Mouse (Mus musculus) kidney, adult 2 months (tissue): ENCODE data around the gene Tob1. TPM values are rescaled to one million over a fixed set of nuclear protein-coding genes. Genes with fewer than 3 reads are reported as not detected.

Experiments used
- DNase-seq: peaks from one replicate; pipeline ENCODE4 v3.0.0; 2021
- H3K27ac ChIP-seq: fragments of 200-500 bp; 2 replicates; pipeline ENCODE4 v1.5.1; 2012; ENCODE audit warnings: low read depth, low read length, control low read depth, inconsistent platforms; ENCODE audit not compliant: insufficient read depth
- H3K27me3 ChIP-seq: fragments of 200-500 bp; replicated peaks from 2 replicates; pipeline ENCODE4 v1.6.1; 2012; ENCODE audit warnings: mild to moderate bottlenecking, moderate library complexity, low read length, inconsistent platforms; ENCODE audit not compliant: control insufficient read depth, insufficient read depth
- H3K36me3 ChIP-seq: fragments of 200-500 bp; 2 replicates; pipeline ENCODE4 v1.6.1; 2012; ENCODE audit warnings: mild to moderate bottlenecking, moderate library complexity, low read length, inconsistent platforms; ENCODE audit not compliant: control insufficient read depth, insufficient read depth
- H3K4me1 ChIP-seq: fragments of 200-500 bp; 2 replicates; pipeline ENCODE4 v1.6.1; 2011; ENCODE audit warnings: low read length; ENCODE audit not compliant: control insufficient read depth, insufficient read depth
- H3K4me3 ChIP-seq: fragments of 200-500 bp; 2 replicates; pipeline ENCODE4 v1.5.1; 2011; ENCODE audit warnings: mild to moderate bottlenecking, low read depth, low read length, control low read depth; ENCODE audit not compliant: insufficient read depth
- CTCF ChIP-seq: fragments of 200-500 bp; conservative IDR thresholded peaks from 2 replicates; pipeline ENCODE4 v1.5.1; 2011; ENCODE audit warnings: low read depth, mild to moderate bottlenecking, control low read depth, low read length, moderate library complexity, mixed read lengths; ENCODE audit not compliant: insufficient read depth, insufficient read length
- POLR2A ChIP-seq: fragments of 200-500 bp; IDR thresholded peaks from one replicate; pipeline ENCODE4 v1.6.1; 2011; ENCODE audit warnings: low read depth, low read length, control low read depth
- WGBS: fragments of 180-500 bp; shearing (Covaris S2); methylation state at CpG from one replicate; pipeline ENCODE4 v1.1.7; 2018; 5-methylcytosine and 5-hydroxymethylcytosine counted together
- polyA plus RNA-seq: library from polyadenylated mRNA; depleted of rRNA; stranded (reverse); fragments of >200 nt; gene quantifications from 2 replicates; pipeline ENCODE4 v1.2.3, GENCODE M21; 2012; rRNA removed

Tob1 gene
- polyA plus RNA-seq, result 45.0 and 54.8 TPM in 2 replicates

DNA sequence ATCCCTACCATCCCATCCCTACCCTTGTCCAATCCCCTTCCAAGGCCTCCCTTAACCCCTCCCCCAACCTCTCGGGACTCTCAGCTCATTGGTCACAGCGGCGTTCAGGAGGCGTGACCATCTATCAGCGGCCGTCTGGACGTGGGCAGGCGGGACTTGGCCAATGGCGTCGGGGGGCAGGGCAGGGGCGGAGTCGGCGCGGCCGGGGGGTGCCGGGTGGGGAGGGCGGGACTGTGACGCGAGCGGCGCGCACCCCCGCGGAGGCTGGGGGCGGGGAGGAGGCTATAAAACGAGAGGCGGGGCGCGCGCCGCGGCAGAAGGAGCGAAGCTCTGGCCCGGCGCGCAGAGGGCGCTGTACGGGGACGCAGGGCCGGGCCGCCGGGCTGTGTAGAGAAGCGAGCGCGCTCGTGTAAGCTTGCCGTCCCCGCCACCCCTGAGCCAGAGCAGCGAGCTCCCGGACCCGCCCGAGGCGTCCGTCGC lies at the start of gene Tob1:
Gene Tob1, plus strand, starts transcription at position 331 of the 480 bp plus-strand sequence.
- Histone ChIP-seq H3K27ac (peak within 1 kb of the TSS; percentile 99), H3K27me3 (no peaks in the 10 kb centered on the region), H3K36me3 (peaks cover 18% of the 10 kb centered on the region; the same call in 1 of the 2 replicates), H3K4me3 (peak within 1 kb of the TSS; percentile 72), H3K4me1 (peaks cover 5% of the 10 kb centered on the region; the same call in 1 of the 2 replicates)
- TF ChIP-seq CTCF (no peak), POLR2A (peak; percentile 98)
- 2% methylated on average over 52 of the region's 55 CpGs for WGBS
- peak; percentile 100 for DNase-seq

DNA sequence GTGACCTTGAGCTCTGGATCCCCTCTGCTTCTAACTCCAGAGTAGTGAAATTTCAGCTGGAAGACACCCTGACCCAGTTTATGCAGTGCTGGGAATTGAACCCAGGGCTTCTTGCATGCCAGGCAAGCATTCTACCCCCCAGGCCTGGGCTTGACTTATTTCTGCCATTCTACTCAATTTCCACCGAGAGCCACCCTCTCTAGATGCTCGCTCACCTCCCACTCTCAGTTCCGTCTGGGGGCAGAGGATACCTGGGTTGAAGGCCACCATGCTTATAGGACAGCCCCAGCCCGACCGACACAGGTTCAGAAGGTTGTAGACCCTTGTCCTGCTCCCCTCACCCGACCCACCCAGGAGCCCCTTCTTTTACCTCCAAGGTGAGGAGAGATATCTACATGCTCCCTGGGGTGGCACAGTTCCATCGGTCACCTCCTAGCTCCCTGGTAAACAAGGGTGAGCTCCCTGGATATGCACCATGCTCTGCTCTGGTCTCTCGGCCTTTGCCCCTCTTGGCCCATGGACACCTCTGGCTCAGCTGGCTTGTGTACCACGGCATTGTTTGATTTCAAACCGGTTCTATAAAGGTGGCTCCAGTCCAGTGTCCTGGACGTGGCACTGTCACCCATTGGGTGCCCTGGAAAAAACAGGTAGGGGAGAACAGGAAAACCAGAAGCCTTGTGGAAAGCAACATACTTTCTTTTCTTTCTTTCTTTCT lies 49.2 kb upstream of the Tob1 start:
- WGBS, result 59% methylated on average over 11 of the region's 11 CpGs
- Histone ChIP-seq H3K4me1 (peaks cover 44% of the 10 kb centered on the region), H3K27me3 (no peaks in the 10 kb centered on the region), H3K27ac (peak overlapping the region; percentile 99), H3K36me3 (no peaks in the 10 kb centered on the region), H3K4me3 (peak overlapping the region; percentile 13; the same call in 1 of the 2 replicates)
- DNase-seq, result peak; percentile 91
- TF ChIP-seq POLR2A (no peak), CTCF (no peak)

DNA sequence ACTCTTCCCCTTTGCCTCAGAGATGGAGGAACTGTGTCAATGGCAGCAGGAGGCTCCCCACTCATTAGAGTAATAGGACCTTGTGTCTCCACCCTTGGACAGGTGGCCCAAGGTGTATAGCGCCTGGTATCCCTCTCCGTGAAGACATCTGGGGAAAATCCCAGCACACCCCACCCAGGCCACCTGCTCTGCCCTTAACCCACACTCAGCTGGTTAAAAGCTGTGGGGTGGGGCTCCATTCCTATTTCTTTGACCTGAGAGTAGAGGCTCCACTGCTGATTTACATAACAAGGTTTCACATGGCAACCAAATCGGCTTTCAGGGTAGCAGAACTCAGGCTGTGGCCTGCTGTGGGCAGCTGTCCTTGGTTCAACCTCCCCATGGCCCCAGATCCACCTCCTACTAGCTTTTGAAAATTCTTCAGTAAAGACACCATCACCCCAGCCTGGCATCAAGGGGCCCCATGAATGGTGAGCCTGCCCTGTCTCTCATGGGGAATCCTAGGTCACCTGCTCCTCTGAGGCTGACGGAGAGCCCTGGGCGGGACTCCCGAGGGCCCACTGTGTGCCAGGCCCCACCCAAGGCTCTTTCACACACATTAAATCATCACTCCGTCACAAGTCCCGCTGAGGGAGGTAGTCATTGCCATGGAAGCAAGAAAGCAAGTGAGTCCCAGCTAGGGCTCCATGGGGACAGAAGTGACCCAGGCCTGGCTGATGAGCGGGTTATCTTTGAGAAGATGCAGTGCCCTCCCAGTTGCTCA lies 48.1 kb upstream of the Tob1 start:
- Histone ChIP-seq H3K27ac (no peak overlapping the region), H3K4me3 (no peak overlapping the region), H3K27me3 (no peaks in the 10 kb centered on the region), H3K4me1 (peaks cover 45% of the 10 kb centered on the region), H3K36me3 (no peaks in the 10 kb centered on the region)
- no peak for TF ChIP-seq CTCF
- no peak for TF ChIP-seq POLR2A
- WGBS, result 79% methylated on average over 9 of the region's 9 CpGs
- peak; percentile 26 for DNase-seq

DNA sequence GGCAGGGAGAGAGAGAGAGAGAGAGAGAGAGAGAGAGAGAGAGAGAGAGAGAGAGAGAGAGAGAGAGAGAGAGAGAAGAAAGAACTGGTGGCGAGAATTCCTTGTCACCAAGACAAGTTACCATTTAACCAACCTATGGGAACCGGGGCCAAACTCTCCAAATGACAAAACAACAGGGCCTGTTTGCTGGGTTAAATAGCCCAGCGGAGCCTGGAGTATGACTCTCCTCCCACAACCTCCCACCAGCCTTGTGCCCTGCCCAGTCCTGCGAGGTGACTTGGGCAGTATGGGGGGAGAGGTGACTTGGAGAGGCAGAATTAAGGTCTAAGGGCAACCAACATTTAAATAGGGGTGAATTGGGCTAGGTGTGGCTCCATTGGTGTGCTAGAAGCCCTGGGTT lies 45.5 kb upstream of the Tob1 start:
- 37% methylated on average over 4 of the region's 4 CpGs for WGBS
- DNase-seq, result peak; percentile 89
- TF ChIP-seq POLR2A, result no peak
- TF ChIP-seq CTCF, result no peak

DNA sequence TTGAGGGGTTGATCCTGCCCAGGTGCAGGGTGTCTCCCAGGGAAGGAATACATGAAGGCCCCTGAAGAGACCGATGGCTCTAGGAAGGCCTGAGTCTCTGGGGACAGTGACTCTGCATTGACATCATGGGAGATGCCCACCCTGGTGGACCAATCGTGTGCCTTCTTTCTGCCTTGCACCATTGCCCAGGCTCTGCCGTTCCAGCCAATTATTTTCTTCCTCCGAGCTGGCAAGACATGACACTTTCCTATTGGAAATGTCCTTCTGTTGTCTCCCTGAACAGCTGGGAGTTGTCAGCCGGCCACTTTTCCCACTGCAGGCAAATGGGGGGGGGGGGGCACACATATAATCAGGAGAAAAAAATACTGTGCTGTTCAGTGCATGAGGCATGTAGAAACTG lies 43.0 kb upstream of the Tob1 start:
- Histone ChIP-seq H3K4me3 (no peak overlapping the region), H3K36me3 (no peaks in the 10 kb centered on the region), H3K4me1 (peaks cover 16% of the 10 kb centered on the region; the same call in 1 of the 2 replicates), H3K27me3 (no peaks in the 10 kb centered on the region), H3K27ac (peak overlapping the region; percentile 75)
- no peak for DNase-seq
- TF ChIP-seq POLR2A, result no peak
- 48% methylated on average over 5 of the region's 5 CpGs for WGBS

More for the DNA sequence above, 45.5 kb upstream of the Tob1 start:
- Histone ChIP-seq H3K27me3 (no peaks in the 10 kb centered on the region), H3K4me1 (peaks cover 30% of the 10 kb centered on the region; the same call in 1 of the 2 replicates), H3K27ac (peak overlapping the region; percentile 81), H3K4me3 (no peak overlapping the region), H3K36me3 (no peaks in the 10 kb centered on the region)

DNA sequence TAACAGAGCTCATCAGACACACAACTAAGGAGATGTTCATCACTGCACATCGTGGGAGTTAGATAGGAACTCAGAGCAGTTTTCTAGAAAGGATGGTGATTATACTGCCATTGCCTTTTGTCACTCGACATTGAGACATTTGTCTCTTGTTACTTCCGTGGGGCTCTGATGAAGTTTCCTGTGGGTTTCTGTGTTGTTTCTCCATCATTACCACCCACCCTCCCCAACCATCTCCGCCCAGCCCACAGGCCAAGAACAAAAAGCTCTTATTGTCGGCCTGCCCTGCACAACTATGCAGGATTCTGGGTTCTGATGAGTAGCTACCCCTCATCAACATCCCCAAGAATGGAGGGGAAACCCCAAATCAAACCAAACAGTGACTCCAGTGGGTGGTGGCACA lies 41.7 kb upstream of the Tob1 start:
- Histone ChIP-seq H3K36me3 (no peaks in the 10 kb centered on the region), H3K4me1 (peaks cover 16% of the 10 kb centered on the region; the same call in 1 of the 2 replicates), H3K4me3 (no peak overlapping the region), H3K27me3 (no peaks in the 10 kb centered on the region), H3K27ac (no peak overlapping the region)
- TF ChIP-seq POLR2A (no peak), CTCF (no peak)
- WGBS, result 63% methylated on average over 5 of the region's 5 CpGs
- DNase-seq, result no peak

DNA sequence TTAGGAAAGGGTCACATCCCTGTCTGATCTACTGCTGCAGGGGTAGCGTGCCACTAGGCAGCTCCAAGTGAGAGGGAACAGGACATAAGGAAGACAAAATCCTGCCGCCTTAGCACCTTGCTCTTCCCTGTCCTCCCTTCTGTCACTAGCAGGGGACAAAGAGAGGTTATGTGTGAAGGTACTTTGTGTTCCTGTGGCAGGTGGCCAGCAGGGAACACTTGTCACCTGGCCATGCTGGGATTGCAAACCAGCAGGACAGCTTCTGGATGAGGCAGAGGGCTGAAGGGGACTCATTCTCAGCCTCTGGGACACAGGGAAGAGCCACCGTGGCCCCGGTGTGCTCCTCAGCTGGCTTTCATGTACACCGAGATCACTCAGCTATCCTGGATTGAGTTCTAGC lies 39.6 kb upstream of the Tob1 start:
- Histone ChIP-seq H3K27me3 (no peaks in the 10 kb centered on the region), H3K4me1 (peaks cover 6% of the 10 kb centered on the region; the same call in 1 of the 2 replicates), H3K36me3 (no peaks in the 10 kb centered on the region), H3K27ac (peak overlapping the region; percentile 67), H3K4me3 (no peak overlapping the region)
- 71% methylated on average over 5 of the region's 5 CpGs for WGBS
- TF ChIP-seq CTCF (no peak), POLR2A (no peak)
- DNase-seq, result peak; percentile 44
